Mouse (Mus musculus): ENCODE measurements around the gene Il17f. TPM values are rescaled to one million over a fixed set of nuclear protein-coding genes. Genes with fewer than 3 reads are reported as not detected.
A peak's percentile ranks its signal among the peaks of the same experiment; 100 is the strongest.
"Not testable (repeated sequence)": the region's sequence is repeated elsewhere in the genome, so short reads cannot be mapped to it uniquely, and the experiment has no call there.

The Il17f gene
- total RNA-seq (2021) = not detected

DNA sequence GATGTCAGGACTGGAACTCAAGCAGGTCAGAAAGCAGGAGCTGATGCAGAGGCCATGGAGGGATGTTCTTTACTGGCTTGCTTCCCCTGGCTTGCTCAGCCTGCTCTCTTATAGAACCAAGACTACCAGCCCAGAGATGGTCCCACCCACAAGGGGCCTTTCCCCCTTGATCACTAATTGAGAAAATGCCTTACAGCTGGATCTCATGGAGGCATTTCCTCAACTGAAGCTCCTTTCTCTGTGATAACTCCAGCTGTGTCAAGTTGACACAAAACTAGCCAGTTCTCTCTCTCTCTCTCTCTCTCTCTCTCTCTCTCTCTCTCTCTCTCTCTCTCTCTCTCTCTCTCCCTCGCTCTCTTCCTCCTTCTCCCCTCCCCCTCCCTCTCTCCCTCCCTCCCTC lies at the start of gene Il17f:
Il17f (minus strand) TSS at position 101 of the 400 bp plus-strand sequence.
- intact Hi-C loops (cut with DNase I); DNase-seq: not testable (repeated sequence)

DNA sequence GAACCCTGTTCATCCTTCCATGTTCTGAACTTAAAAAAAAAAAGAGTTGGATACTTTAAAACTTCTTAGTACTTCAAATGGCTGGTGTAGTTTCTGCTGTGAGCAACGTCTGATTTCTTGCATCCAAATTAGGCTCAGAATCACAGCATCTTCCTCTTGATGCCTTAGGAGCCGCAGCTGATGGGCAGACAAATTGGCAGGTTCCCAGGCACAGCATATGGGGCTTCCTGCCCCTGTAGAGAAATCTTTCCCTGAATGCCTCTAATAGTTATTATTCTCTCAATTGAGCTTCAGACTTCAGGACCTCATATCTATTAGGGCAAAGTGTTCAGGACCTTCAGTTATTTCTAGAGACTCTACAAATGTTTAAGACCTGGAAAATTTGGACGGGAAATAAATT lies 49.5 kb upstream of the Il17f start:
- intact Hi-C loops (cut with DNase I) = no loop called here
- no peak for DNase-seq

DNA sequence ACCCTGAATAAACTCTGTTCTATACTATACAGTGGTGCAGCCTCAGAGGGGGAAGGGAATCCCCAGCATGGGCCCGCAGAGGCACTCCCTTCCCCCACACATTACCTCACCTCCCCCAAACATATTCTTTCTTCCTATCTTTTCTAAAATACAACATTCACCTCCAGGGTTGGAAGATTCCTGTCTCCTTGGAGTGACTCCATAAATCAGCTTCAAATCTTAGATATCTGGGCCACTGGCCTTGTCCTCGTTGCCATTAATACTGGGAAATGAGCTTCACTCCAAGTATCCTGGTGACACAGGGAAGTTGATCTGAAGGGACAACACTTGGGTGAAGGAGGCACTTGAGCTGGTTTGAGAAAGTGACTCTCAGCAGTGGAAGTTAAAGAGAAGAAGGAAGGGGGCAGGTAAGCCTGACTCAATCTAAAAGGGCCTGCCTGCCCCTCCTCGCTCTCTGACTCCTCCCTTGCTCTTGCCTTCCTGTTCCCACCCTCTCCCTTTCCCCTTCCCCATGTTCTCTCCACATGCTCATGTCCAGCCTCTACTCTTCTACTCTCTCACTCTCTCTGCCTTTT lies 46.2 kb upstream of the Il17f start:
- no peak for DNase-seq
- intact Hi-C loops (cut with DNase I) = no loop called here

DNA sequence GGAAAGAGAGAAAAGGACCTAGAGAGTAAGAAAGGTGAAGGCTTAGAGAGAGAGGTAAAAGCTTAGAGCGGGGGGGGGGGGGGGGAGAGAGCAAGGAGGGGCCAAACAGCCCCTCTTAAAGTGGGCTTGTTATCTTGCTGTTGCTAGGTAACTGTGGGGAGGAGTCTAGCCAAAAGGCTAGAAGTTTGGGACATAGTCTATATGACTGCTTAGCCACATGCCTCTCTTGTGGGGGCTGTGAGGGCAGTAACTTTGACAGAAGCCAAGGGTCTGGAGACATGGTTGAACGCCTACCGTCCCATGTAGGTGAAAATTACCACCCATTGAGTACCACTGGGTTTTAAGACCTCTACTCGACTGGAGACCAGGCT lies 42.7 kb upstream of the Il17f start:
- intact Hi-C loops (cut with DNase I) = no loop called here
- DNase-seq = no peak

DNA sequence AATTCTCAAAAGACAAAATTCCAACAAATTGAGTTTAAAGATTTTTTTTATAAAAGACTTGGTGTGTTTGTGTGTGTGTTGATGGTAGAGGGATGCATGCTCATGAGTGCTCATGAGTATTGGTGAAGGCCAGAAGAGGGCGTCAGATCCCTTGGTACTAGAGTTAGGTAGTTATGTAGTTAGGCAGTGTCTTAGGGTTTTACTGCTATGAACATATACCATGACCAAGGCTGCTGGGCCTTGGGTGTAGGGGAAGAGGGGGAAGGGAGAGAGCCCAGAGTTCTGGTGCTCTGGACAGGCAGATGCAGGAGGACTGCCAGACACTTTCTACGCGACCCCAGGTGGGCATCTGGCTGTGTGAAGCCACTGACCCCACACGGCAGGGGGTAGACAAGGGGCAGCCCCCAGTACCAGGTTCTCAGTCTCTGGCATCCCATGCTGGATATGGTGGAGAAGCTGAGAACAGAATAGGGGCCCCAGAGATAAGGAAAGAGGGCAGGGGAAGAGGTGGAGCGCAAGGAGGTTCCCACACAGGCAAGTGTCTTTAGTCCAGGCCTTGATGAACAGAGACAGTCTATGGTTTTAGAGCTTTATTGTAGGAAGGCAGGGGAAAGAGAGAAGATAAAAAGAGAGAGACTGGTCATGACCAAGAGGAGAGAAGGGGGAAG lies 42.2 kb upstream of the Il17f start:
- intact Hi-C loops (cut with DNase I) = no loop called here
- no peak for DNase-seq

DNA sequence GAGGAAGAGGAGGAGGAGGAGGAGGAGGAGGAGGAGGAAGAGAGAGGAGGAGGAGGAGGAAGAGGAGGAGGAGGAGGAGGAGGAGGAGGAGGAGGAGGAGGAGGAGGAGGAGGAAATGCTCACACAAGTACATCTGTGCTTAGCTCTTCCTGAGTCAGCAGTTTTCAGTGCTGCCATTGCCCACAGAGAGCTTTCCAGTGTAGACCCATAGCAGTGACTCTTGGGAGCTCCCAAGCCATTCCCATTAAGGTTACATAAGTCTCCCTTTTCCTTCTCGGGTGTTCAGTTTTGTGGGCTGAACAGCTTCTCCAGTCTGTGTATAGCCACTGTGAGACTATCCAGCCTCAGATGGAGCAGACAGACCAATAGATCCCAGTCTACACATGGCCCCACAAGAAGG lies 40.1 kb upstream of the Il17f start:
- no peak for DNase-seq
- intact Hi-C loops (cut with DNase I) = no loop called here

DNA sequence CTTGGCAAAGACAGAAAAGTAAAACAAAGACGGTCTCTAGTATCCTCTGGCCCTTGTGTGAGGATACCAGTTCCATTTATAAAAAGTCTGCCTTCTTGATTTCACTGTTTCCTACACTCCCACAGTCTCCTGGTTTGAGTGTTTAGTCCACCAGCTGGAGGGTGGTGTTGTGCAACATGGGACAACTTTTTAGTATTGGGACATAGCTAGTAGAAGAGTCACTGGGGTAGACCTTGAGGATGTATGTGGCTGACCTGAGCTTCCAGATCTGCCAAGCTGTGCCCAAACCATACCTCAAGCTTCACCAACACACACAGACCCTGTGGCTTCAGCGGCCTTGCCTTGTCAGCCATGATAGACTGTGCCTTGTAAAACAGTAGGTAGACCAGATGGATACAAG lies 37.6 kb upstream of the Il17f start:
- DNase-seq = no peak
- intact Hi-C loops (cut with DNase I) = no loop called here

DNA sequence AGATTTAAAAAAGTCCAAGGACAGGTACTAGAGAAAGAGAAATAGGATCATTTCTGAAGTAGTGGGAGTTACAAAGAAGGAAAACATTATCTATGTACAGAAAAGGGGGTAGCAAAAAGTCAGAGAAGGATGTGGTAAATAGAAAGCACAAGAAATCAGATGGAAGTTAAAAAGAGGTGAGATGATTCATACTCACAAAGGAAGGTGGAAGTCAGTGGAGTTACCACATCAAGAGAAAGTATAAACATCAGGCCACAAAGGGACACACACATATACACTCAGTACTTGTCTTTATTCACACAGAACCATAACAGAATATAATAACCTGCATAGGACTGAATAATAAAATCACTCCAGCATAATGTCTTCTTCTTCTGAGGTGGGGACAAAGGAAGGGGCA lies 34.6 kb upstream of the Il17f start:
- intact Hi-C loops (cut with DNase I) = no loop called here
- DNase-seq = no peak

DNA sequence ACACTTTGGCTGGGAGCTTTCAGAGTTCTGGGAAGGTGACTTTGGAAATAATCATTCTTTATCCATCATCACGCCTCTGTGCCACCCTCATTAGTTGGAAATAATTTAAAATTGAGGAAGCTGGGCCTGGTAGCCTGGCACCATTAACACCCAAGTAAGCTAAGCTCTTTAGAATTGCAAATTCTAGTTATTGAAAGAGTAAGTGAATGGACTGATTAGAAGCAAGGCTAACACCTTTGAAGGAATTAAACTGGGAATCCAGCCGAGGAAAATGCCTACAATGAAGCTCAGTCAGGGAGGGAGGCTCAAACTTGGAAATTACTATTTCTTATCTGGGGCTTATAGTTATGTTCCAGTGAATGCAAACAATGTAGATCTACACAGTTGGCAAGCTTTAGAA lies 33.5 kb upstream of the Il17f start:
- no peak for DNase-seq
- intact Hi-C loops (cut with DNase I) = loop anchor here (5.0 kb wide), 1 partner anchor 338 kb away; no protein-coding TSS in a partner anchor

DNA sequence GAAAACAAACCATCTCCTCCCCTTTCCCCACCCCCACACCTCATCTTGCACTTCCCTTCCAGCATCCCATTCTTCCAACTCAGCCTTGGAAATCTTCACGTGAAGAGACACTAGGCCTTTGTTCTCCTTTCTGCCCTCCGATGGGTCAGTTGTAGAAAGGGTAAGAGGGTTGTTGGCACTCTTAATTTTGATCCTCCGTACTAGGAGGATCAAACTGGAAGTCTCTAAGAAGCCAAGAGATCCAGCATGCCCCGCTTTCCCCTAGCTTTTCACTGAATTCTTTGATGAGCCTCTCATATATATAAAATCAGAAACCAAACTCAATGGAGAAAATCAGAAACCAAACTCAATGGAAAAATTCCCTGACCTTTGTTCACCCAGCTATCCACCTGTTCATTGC lies 33.1 kb upstream of the Il17f start:
- DNase-seq = no peak
- intact Hi-C loops (cut with DNase I) = loop anchor here (5.0 kb wide), 1 partner anchor 339 kb away; no protein-coding TSS in a partner anchor

DNA sequence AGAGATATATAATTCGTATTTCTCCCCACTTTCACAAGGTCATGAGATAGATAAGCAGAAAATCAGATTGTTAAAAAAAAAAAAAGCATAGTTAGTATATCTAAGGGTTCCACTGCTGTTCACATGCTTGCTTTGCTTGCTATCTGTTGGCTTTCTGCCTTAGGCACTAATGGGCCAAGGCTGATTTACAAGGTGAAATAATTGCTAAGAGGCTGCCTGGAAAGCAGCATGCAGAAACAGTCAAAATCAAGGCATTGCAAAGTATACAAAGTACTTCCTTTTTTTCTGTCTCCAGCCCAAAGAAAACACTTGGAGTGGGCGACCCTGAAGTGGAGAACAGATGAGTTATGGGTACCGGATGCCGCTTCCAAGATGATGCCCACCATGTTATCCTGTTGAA lies 30.5 kb upstream of the Il17f start:
- intact Hi-C loops (cut with DNase I) = loop anchor here (5.0 kb wide), 1 partner anchor 341 kb away; no protein-coding TSS in a partner anchor
- DNase-seq = no peak

DNA sequence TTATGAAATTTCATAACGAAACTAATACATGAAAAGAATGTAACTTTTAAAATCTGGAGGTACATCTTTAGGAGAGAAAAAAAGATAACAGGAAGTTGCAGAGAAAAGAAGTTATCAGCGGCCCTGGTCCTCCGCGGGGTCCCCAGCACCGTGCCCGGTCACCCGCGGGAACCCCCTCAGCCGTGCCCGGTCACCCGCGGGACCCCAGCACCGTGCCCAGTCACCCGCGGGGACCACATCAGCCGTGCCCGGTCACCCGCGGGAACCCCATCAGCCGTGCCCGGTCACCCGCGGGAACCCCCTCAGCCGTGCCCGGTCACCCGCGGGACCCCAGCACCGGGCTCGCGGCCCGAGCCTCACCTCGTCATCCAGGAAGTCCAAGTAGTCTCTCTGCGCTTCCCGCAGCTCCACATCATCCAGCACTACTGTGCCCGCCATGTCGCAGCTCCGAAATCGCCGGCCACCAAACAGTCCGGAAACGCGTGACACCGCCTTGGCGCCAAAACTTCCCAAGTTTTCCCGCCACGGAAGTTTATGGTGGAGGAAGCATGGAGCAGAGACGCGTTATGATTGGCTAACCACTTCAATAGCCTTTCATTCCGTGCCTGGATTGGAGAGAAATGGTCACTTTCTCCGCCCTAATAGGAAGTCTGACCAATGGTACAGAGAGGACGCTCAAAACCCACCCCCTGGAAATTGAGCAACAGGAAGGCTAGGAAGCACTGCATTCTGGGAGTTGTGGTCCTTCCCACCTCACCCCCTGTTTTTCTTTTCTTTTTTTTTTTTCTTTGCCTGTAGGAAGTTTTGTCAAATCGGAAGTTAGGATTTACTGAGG lies 29.6 kb upstream of the Il17f start, which contains the start of gene Mcm3:
Mcm3 (minus strand) TSS at position 542 of the 835 bp plus-strand sequence.
- intact Hi-C loops (cut with DNase I) = loop anchor here (5.0 kb wide), 3 partner anchors 72 to 342 kb away; partner anchors contain the start of genes Paqr8 and Tram2
- peak; percentile 86 to 87 for DNase-seq

DNA sequence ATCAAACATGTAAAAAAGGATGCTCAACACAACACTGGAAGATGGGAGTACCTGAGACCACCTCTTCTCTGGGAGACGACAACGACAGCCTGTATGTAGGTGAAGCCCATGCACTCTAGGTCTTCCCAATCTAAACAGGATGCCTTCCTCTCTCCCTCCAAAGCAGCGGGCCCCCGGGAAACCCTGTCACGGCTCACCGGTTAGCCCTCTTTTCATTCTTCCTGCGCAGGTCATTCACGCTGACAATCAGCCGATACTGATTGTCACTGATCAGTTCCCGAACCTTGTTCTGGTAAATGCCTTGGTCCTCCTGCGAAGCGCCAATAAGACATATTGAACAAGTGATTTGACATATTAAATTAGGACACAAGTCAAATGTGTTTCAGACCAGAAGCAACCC lies 27.2 kb upstream of the Il17f start:
- no peak for DNase-seq
- intact Hi-C loops (cut with DNase I) = loop anchor here (5.0 kb wide), 2 partner anchors 75 to 260 kb away; partner anchors contain the start of genes Paqr8 and Tram2

DNA sequence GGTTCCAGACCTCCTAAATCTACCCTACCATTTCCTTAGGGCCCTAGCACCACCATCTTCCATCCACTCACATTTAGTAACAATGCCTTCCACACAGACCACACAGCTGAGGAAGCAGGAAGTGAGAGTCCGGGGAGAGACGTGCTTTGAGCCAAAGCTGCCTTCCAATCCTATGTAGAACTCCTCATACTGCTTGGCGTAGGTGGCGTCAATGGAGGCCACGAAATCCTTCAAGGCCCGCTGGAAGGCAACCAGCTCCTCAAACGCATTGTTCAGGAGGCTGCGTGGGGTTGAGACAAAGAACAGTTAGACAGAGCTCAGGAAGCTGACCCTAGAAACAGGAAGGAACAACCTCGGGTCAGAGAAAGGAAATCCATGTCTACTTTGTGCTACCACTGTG lies 26.8 kb upstream of the Il17f start:
- DNase-seq = peak in 1 of 2 experiments; percentile 4
- intact Hi-C loops (cut with DNase I) = loop anchor here (5.0 kb wide), 2 partner anchors 75 to 260 kb away; partner anchors contain the start of genes Paqr8 and Tram2

DNA sequence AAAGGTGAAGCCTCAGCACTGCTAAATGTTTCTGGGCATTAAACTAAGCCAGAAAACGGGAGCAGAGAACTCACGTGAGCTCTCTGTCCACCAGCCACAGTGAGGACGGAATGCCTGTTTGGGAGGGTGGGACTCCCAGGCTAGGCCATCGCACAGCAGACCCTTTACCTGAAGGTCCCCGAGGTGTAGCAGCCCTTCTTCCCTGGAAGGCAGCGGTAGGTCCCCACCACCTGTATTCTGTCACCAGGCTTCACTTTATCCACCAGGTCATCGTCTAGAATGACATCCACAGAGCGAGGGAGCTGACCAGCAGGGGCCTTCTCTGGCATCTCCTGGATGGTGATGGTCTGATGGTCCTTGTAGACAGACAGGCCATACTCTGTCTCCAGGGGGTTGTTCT lies 24.1 kb upstream of the Il17f start:
- intact Hi-C loops (cut with DNase I) = no loop called here

DNA sequence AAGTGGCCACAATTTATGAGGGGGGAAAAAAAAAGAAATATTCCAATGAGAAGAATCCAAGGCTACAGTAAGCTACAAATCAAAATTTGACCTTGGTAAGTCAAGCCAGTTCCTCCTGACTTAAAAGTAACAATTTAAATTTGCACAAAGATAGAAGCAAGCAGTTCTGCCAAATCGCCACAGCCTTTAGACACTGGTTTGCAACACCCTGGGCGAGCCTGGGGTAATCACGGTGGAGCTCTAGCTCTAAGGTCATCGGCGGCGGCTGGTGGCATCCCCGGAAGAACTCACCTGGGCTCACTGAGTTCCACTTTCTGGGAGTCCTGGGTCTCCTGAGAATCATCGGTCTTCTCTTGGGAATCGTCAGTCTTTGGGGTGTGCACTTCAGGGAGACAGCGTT lies 14.1 kb upstream of the Il17f start:
- intact Hi-C loops (cut with DNase I) = loop anchor here (5.0 kb wide), 1 partner anchor 192 kb away; no protein-coding TSS in a partner anchor
- no peak for DNase-seq

More for the DNA sequence above, 24.1 kb upstream of the Il17f start:
- no peak for DNase-seq

DNA sequence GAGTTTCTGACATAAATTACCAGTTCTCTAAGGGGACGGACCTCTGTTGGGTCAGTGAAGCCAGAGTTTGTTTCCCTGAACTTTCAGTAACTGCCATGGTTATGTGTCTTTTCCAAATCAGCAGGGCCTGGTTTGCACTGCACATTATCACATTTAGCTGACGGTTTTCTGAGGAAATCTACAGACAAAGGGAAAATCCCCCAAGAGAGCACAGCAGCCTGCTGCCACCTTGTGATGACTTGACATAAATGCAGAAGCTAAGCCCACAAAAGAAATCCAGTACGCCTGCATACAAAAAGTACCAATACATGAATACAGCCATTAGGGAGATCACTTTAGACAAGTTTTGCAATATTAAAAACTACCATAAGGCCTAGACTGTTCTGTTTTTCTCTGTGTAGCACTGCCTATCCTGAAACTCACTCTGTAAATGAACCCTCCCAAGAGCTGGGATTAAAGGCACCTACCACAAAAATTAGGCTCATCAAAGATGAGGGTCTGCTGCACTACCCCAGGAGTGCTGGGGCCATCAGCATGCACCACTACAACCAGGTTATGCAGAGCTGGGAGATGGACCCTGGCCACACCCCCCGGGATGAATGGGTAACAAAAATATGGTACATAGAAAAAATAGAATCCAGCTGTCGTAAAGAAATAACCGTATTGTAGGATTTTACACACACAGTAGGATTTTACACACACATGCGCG lies 11.4 kb upstream of the Il17f start:
- DNase-seq = no peak
- intact Hi-C loops (cut with DNase I) = loop anchor here (5.0 kb wide), 1 partner anchor 190 kb away; no protein-coding TSS in a partner anchor

DNA sequence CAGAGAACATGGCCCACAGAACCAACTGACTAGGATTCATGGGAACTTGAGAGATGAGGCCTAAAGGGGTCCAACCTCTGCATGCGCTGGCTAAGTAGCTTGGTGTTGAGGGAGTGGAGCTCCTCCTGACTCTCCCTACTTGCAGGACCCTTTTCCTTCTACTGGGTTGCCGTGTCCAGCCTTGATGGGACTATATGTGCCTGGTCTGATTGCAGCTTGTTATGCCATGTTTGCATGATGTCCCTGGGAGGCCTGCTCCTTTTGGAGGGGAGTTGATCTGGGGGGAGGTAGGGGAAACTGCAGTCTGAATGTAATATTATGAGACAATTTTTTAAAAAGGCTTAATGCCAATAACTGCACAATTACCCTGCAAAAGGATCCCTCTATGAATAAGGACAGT lies 10.9 kb upstream of the Il17f start:
- no peak for DNase-seq
- intact Hi-C loops (cut with DNase I) = loop anchor here (5.0 kb wide), 1 partner anchor 189 kb away; no protein-coding TSS in a partner anchor

DNA sequence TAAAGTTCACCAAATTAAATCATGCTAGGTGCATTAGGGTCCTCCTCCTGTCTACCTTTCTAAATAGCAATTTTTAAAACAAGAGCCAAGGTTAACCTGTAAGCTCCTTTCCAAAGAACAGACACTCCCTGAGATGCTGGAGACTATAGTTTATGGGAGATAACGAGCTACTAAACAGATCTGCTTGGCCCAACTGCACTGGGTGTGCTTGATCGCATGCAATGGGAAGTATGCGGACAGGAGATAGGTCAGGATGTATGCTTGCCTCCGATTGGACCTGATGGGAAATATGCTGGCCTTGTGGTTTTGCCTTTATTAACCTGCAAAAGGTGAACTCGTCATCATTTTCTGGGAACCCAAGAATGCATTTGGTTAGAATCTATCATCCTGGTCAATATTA lies 4.8 kb upstream of the Il17f start:
- DNase-seq = no peak
- intact Hi-C loops (cut with DNase I) = no loop called here

DNA sequence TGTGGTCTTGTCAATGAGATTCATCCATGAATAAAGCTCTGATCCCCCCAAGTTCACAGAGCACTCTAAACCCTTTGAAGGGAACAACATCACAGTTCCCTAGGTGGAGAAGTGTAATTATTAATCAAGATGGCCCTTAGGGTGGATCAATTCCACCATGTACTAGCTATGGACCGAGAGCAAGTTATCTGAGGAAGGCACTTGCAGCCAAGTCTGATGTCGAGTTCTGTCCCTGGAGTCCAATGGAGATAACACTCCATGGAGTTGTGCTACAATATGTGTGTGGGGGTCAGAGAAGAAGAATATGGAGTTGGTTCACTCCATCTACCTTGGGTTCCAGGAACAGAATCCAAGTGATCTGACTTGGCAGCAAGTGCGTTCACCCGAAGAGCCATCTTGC lies 4.3 kb upstream of the Il17f start:
- DNase-seq = no peak
- intact Hi-C loops (cut with DNase I) = no loop called here

All from heart, postnatal 36 days (tissue).